Mouse (Mus musculus) neural tube, embryonic 12.5 days (tissue): ENCODE measurements around the gene Tmem168. TPM values are rescaled to one million over a fixed set of nuclear protein-coding genes. Genes with fewer than 3 reads are reported as not detected.

Experiments used
- ATAC-seq: fragments of 200-750 bp; cut with Nextera tagmentation; 2 replicates; pipeline ENCODE4 v1.8.0; 2017; ENCODE audit warnings: low read depth, mild to moderate bottlenecking, moderate TSS enrichment, moderate library complexity; ENCODE audit not compliant: low FRiP score
- H3K27ac ChIP-seq: fragments of 300-500 bp; sonication (generic); 2 replicates; pipeline ENCODE4 v1.5.1; 2016
- H3K27me3 ChIP-seq: fragments of 300-500 bp; sonication (generic); replicated peaks from 2 replicates; pipeline ENCODE4 v1.6.1; 2016; ENCODE audit warnings: mild to moderate bottlenecking
- H3K36me3 ChIP-seq: fragments of 300-500 bp; sonication (generic); 2 replicates; pipeline ENCODE4 v1.6.1; 2016; ENCODE audit warnings: mild to moderate bottlenecking
- H3K4me1 ChIP-seq: fragments of 300-500 bp; sonication (generic); 2 replicates; pipeline ENCODE4 v1.6.1; 2016
- H3K4me2 ChIP-seq: fragments of 300-500 bp; sonication (generic); replicated peaks from 2 replicates; pipeline ENCODE4 v1.6.1; 2016; ENCODE audit warnings: mild to moderate bottlenecking
- H3K4me3 ChIP-seq: fragments of 300-500 bp; sonication (generic); 2 replicates; pipeline ENCODE4 v1.5.1; 2016
- H3K9ac ChIP-seq: fragments of 300-500 bp; sonication (generic); 2 replicates; pipeline ENCODE4 v1.6.1; 2016; ENCODE audit warnings: mild to moderate bottlenecking
- H3K9me3 ChIP-seq: fragments of 300-500 bp; sonication (generic); 2 replicates; pipeline ENCODE4 v1.6.1; 2016; ENCODE audit warnings: mild to moderate bottlenecking
- WGBS: fragments of 180-500 bp; shearing (Covaris S2); methylation state at CpG from one replicate; pipeline ENCODE4 v1.1.7; 2016; 5-methylcytosine and 5-hydroxymethylcytosine counted together
- polyA plus RNA-seq: library from polyadenylated mRNA; unstranded; fragments of >200 nt; fragmentation: Nextera tagmentation; extraction: Ambion mirVana; gene quantifications from 2 replicates; pipeline ENCODE4 v1.2.1, GENCODE M21; 2016

Tmem168 gene
- polyA plus RNA-seq, 1 experiment from 2014 or later: 31.3 TPM

- Histone ChIP-seq H3K27me3 (no peaks in the 10 kb centered on the region), H3K4me1 (peaks cover 10% of the 10 kb centered on the region), H3K9ac (no peak overlapping the region), H3K4me2 (no peak overlapping the region), H3K27ac (no peak overlapping the region), H3K4me3 (no peak overlapping the region), H3K9me3 (no peaks in the 10 kb centered on the region), H3K36me3 (no peaks in the 10 kb centered on the region)
- 79% methylated on average over 5 of the region's 5 CpGs for WGBS
- ATAC-seq: no peak
Observed at GRCm38 (mm10) chr6:13609353-13610140, 1.6 kb upstream of the Tmem168 start.

- Histone ChIP-seq H3K4me1 (peaks cover 10% of the 10 kb centered on the region), H3K27ac (peak overlapping the region; percentile 55), H3K4me2 (peak overlapping the region; percentile 56), H3K36me3 (peaks cover 8% of the 10 kb centered on the region), H3K9ac (peak overlapping the region; percentile 84), H3K4me3 (peak overlapping the region; percentile 77), H3K27me3 (no peaks in the 10 kb centered on the region), H3K9me3 (no peaks in the 10 kb centered on the region)
- ATAC-seq: peak; percentile 11; the same call in 1 of the 2 replicates
- 16% methylated on average over 15 of the region's 15 CpGs for WGBS
Observed at GRCm38 (mm10) chr6:13606921-13607620, 829 bp downstream of the Tmem168 start.

- Histone ChIP-seq H3K27ac (no peak overlapping the region), H3K4me3 (no peak overlapping the region), H3K27me3 (no peaks in the 10 kb centered on the region), H3K4me1 (peaks cover 10% of the 10 kb centered on the region), H3K9ac (no peak overlapping the region), H3K9me3 (no peaks in the 10 kb centered on the region), H3K36me3 (peaks cover 13% of the 10 kb centered on the region), H3K4me2 (peak overlapping the region; percentile 56)
- no peak for ATAC-seq
- 87% methylated on average over 4 of the region's 4 CpGs for WGBS
Observed at GRCm38 (mm10) chr6:13606394-13606793, 1.5 kb downstream of the Tmem168 start.

GRCm38 (mm10) chr6:13603134-13603533, 4.8 kb downstream of the Tmem168 start:
- Histone ChIP-seq H3K36me3 (peaks cover 13% of the 10 kb centered on the region), H3K4me3 (no peak overlapping the region), H3K27ac (no peak overlapping the region), H3K9ac (no peak overlapping the region), H3K4me1 (peaks cover 6% of the 10 kb centered on the region), H3K9me3 (no peaks in the 10 kb centered on the region), H3K27me3 (no peaks in the 10 kb centered on the region), H3K4me2 (no peak overlapping the region)
- 97% methylated on average over 6 of the region's 6 CpGs for WGBS
- ATAC-seq: no peak

GRCm38 (mm10) chr6:13601587-13601986, 6.3 kb downstream of the Tmem168 start:
- Histone ChIP-seq H3K27ac (no peak overlapping the region), H3K27me3 (no peaks in the 10 kb centered on the region), H3K4me1 (peaks cover 2% of the 10 kb centered on the region), H3K4me2 (no peak overlapping the region), H3K9me3 (no peaks in the 10 kb centered on the region), H3K36me3 (peaks cover 13% of the 10 kb centered on the region), H3K9ac (no peak overlapping the region), H3K4me3 (no peak overlapping the region)
- WGBS: 90% methylated on average over 6 of the region's 6 CpGs
- ATAC-seq: no peak

- no peak overlapping the region for H3K9ac ChIP-seq
- no peak overlapping the region for H3K27ac ChIP-seq
- no peak overlapping the region for H3K4me3 ChIP-seq
- ATAC-seq: no peak
- H3K27me3 ChIP-seq: no peaks in the 10 kb centered on the region
- H3K4me2 ChIP-seq: no peak overlapping the region
- WGBS: 86% methylated on average over 7 of the region's 7 CpGs
- H3K36me3 ChIP-seq: peaks cover 19% of the 10 kb centered on the region
- H3K4me1 ChIP-seq: no peaks in the 10 kb centered on the region
- no peaks in the 10 kb centered on the region for H3K9me3 ChIP-seq
Observed at GRCm38 (mm10) chr6:13598239-13598923, 9.5 kb downstream of the Tmem168 start.

GRCm38 (mm10) chr6:13592729-13593345, 15.1 kb downstream of the Tmem168 start:
- no peak overlapping the region for H3K4me2 ChIP-seq
- no peaks in the 10 kb centered on the region for H3K27me3 ChIP-seq
- no peak for ATAC-seq
- H3K9me3 ChIP-seq: no peaks in the 10 kb centered on the region
- H3K9ac ChIP-seq: no peak overlapping the region
- no peak overlapping the region for H3K4me3 ChIP-seq
- no peaks in the 10 kb centered on the region for H3K4me1 ChIP-seq
- no peak overlapping the region for H3K27ac ChIP-seq
- WGBS: 82% methylated on average over 4 of the region's 4 CpGs
- peaks cover 26% of the 10 kb centered on the region for H3K36me3 ChIP-seq

- whole genome bisulfite sequencing: 35% methylated on average over 2 of the region's 2 CpGs
- peaks cover 20% of the 10 kb centered on the region; the same call in 1 of the 2 replicates for H3K36me3 ChIP-seq
- H3K27me3 ChIP-seq: no peaks in the 10 kb centered on the region
- H3K9ac ChIP-seq: no peak overlapping the region
- H3K4me1 ChIP-seq: no peaks in the 10 kb centered on the region
- no peak overlapping the region for H3K27ac ChIP-seq
- no peaks in the 10 kb centered on the region for H3K9me3 ChIP-seq
- no peak for ATAC-seq
- H3K4me2 ChIP-seq: no peak overlapping the region
- no peak overlapping the region for H3K4me3 ChIP-seq
Observed at GRCm38 (mm10) chr6:13586560-13586959, 21.3 kb downstream of the Tmem168 start.

GRCm38 (mm10) chr6:13586154-13586553, 21.7 kb downstream of the Tmem168 start:
- H3K9me3 ChIP-seq: no peaks in the 10 kb centered on the region
- no peak for ATAC-seq
- no peak overlapping the region for H3K4me3 ChIP-seq
- no peak overlapping the region for H3K27ac ChIP-seq
- no peak overlapping the region for H3K9ac ChIP-seq
- no peaks in the 10 kb centered on the region for H3K4me1 ChIP-seq
- WGBS: 75% methylated on average over 8 of the region's 8 CpGs
- no peak overlapping the region for H3K4me2 ChIP-seq
- H3K27me3 ChIP-seq: no peaks in the 10 kb centered on the region
- peaks cover 18% of the 10 kb centered on the region; the same call in 1 of the 2 replicates for H3K36me3 ChIP-seq

GRCm38 (mm10) chr6:13584788-13585187, 23.1 kb downstream of the Tmem168 start:
- Histone ChIP-seq H3K27me3 (no peaks in the 10 kb centered on the region), H3K27ac (no peak overlapping the region), H3K4me1 (no peaks in the 10 kb centered on the region), H3K9me3 (no peaks in the 10 kb centered on the region), H3K9ac (no peak overlapping the region), H3K4me3 (no peak overlapping the region), H3K36me3 (peaks cover 11% of the 10 kb centered on the region; the same call in 1 of the 2 replicates), H3K4me2 (no peak overlapping the region)
- WGBS: 92% methylated on average over 6 of the region's 6 CpGs
- ATAC-seq: no peak

GRCm38 (mm10) chr6:13582075-13582474, 25.8 kb downstream of the Tmem168 start:
- no peaks in the 10 kb centered on the region for H3K9me3 ChIP-seq
- H3K9ac ChIP-seq: no peak overlapping the region
- no peak overlapping the region for H3K4me2 ChIP-seq
- no peaks in the 10 kb centered on the region for H3K27me3 ChIP-seq
- peaks cover 11% of the 10 kb centered on the region; the same call in 1 of the 2 replicates for H3K36me3 ChIP-seq
- no peak overlapping the region for H3K27ac ChIP-seq
- no peak for ATAC-seq
- no peak overlapping the region for H3K4me3 ChIP-seq
- 90% methylated on average over 1 of the region's 1 CpGs for WGBS
- no peaks in the 10 kb centered on the region for H3K4me1 ChIP-seq

GRCm38 (mm10) chr6:13565734-13566133, 42.2 kb downstream of the Tmem168 start:
- Histone ChIP-seq H3K9me3 (no peaks in the 10 kb centered on the region), H3K4me3 (no peak overlapping the region), H3K27ac (no peak overlapping the region), H3K4me1 (no peaks in the 10 kb centered on the region), H3K27me3 (no peaks in the 10 kb centered on the region), H3K36me3 (no peaks in the 10 kb centered on the region), H3K4me2 (no peak overlapping the region), H3K9ac (no peak overlapping the region)
- no peak for ATAC-seq
- WGBS: 91% methylated on average over 1 of the region's 1 CpGs
